Mouse (Mus musculus): ENCODE measurements at regions not wholly inside any gene's neighbourhood (a gene's known extent, or its start where the extent isn't known, plus 50 kb on each side); places are given as distances from the start of the nearest gene placed in this dataset.

DNA sequence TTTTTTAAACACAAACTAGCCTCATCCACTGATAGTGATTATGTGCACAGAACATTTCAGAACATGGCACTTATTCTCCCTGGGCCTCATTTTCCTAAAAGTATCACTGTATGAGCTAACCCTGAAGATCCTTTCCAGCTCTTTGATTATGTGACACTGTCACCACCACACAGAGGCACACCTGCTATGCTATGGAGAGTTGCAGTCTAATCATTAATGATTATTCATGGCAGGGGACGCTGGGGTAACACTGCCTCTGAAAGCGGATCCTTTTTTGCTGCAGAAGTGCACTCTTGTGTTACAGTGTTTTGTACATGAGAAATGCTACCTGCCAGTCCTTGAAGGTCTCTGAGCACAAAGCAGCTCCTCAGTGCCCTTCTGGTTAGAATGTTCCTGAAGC is 615.3 kb upstream of the Fbxo33 start:
- DNase-seq (ENCODE audit: low spot score): no peak

DNA sequence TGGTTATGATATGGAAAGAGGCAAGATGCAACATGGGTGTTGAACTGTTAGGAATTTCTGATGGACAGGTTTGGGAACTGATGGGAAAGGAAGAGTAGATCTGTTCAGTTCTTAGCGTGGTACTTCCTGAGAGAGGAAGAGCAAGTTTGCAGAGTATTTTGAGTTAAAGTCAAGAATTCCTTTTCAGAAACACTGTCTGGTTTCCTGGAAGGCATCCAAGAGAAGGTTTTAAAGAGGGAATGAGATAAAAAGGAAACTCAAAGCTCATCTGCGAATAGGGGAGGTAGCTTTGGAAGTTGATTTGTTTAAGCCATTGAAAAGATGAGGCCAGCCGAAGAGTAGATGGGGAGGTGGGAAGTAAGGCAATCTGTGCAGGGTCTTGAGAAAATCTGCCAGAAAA is 603.4 kb upstream of the Fbxo33 start:
- DNase-seq (ENCODE audit: low spot score): no peak

DNA sequence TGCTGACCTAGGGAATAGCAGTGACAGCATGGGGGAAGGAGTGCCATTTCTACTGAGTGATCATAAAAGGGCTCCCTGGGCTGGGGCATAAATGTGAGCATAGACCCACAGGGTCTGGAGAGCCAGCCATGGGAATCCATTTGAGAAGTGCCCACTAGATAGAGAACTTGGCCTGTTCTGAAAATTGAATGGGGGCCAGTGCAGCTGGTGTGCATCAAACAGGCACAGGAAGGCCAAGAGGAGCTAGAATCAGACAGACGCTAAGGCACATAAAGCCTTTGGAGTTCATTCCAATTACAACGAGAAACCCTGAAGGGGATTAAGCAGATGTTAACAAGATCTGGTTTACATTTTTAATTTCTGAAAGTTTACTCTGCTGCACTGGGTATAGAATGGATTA is 602.9 kb upstream of the Fbxo33 start:
- no peak for DNase-seq (ENCODE audit: low spot score)

DNA sequence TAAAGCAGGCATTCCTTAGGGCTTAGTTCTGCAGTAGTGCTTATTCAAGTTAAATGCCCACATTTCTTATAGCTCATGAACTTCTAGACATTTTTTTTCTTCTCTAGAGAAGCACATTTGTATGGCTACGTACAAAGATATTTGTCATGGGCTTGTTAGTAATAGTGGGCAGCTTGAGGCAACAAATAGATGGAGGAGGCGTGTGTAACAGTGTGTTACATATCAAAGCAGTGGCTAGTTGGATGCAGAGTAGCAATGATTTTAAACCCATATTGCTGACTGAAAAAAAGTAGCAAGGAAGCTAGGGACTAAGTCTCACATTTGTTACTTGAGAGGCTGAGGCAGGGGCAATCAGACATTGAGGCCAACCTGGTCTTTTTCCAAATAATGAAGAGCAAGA is 602.2 kb upstream of the Fbxo33 start:
- DNase-seq (ENCODE audit: low spot score): no peak

DNA sequence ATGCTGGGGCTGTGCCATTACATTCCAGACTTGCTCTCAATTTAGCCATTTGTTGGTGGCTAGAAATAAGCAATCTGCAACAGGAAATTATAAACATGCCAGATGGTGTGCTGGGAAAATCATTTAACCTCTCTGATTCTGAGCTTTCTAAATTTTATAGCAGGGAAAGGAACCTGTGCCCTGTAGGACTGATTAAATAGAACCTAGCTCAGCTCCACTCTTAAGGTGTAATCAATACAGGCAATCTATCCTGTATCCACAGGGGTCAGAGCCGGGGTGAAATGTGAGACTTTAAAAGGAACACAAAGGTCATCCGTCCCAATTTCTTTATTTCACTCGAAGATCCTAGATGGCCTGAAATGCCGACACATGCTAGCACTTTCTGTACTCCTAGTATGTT is 596.4 kb upstream of the Fbxo33 start:
- DNase-seq (ENCODE audit: low spot score): no peak

DNA sequence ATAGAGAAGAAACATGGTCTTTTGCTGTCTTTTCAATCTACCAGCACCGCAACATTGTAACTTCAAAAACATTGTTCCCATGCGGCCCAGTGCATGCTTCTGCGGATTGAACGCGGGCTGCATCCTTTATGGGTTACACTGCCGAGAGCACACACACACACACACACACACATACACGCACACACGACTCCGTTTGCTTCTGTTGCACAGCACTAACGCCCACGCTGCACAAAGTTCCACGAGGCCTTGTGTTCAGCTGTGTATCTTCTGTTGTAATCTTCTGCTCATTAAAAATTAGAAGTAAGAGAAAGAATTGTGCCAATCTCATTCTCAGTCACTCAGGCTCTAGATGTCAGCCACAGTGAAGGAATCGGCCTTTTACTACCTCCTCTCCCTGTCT is 594.8 kb upstream of the Fbxo33 start:
- no peak for DNase-seq (ENCODE audit: low spot score)

DNA sequence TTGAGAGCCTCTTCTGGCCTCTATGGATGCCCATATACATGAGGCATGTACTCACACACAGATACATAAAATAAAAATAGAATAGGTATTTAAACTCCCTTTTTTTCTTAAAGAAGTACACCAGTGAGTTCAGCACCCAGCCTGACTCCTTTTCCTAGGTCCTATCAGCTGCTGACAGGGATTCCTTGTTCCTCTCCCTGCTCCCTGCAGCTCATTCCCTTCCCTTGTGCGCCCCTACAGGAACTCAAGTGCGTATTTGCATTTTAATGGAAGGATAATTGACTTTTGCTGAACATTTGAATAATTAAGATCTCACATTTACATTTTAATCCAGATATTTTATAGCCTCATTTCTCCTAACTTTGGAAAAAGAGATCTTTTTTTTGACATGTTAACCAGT is 589.7 kb upstream of the Fbxo33 start:
- no peak for DNase-seq (ENCODE audit: low spot score)

DNA sequence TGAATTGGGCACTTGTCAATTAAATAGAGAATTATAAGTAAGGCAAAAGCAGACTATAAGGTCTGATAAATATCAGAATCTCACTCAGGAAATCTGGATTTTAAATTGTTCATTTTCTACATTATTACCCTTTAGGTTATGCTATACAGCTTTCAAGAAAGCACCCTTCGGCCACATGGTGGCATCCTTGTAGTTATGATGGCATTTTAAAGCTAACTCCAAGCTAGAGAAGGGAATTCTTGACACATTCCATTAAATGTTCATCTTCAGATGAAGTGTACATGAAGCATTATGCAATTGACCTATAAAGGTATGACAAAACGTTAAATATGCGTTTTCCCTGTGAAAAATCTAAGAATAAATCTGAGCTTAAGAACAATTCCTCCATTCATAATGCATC is 578.5 kb upstream of the Fbxo33 start:
- no peak for DNase-seq (ENCODE audit: low spot score)

DNA sequence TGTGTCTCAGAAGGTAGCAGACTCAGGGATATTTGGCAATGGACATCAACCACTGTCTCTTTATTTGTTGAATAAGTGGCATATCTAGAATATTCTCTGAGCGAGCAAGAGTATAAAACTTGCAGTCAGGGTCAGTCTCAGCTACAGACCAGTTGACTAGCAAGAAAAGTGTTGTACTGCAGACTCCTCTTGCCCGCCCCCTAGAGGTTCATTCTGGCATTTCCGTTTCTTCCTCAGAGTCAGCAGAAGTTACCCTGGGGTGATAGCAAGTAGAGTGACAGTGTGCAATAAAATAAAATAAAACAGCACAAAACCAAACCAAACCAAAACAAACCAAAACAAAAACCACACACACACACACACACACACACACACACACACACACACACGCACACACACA is 571.9 kb upstream of the Fbxo33 start:
- DNase-seq (ENCODE audit: low spot score): no peak

DNA sequence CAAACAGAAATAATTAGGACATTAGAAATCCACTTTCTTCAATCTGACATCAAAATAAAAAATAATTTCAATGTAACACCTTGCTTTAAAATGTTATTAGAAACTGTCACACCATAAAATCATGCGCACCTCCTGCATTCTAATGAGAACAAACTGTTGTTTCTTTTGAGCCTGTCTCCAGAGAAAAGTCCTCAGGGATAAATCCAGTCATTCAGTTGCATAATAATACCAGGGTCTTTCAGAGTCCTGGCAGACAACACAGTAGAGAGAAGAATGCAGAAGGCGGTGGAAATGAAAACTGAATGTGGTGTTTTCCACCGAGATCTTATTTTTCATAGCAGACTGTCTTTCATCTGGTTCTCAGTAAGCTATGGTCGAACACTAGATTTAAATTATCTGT is 567.3 kb upstream of the Fbxo33 start:
- DNase-seq (ENCODE audit: low spot score): no peak

DNA sequence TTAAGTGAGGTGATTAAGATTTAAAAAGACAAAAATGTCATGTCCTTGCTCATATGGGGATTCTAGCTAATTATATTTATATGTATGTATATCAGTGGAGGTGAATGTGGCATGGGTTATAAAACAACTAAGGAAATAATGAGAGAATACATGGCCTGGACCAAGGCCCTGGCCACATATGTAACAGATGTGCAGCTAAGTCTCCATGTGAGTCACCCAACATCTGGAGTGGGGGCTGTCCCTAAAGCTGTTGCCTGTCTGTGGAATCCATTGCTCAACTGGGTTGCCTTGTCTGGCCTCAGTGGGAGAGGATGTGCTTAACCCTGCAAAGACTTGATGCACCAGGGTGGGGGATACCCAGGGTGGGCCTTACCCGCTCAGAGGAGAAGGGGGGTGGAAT is 551.5 kb upstream of the Fbxo33 start:
- no peak for DNase-seq (ENCODE audit: low spot score)

DNA sequence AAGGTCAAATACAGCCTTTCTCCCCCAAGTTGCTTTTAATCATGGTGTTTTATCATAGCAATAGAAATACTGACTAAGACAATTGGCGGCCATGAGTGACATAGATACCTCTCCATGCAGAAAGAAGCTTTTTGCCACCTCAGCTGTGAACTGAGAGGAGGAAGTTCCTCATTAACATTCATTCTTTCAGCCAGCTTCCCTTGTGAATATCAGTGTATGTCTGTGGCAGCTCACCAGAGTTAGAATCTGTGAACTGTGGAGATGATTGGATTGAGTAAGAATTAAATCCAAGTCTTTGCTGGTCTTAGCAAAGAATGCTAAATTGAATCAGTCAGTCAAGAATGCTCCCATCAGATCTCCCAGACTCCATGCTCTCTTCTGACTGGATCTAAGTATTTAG is 542.7 kb upstream of the Fbxo33 start:
- no peak for DNase-seq (ENCODE audit: low spot score)

DNA sequence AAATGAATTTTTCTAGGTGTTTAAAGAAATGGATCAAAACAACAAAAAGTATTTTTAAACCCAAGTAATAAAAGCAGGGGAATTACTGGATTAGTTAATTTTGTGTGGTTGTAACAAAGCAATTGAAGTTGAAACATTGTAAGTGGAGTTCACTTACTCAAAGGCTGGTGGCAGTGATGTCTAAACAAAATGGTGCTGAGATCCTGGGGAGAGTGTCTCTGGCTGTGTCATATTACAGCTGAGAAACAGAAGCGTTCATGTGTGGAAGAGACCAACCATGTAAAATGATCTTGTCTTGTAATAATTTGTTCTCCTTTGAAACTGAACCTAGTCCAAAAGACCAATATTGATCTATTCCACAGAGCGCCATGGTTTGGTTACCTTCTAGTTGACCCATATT is 525.2 kb upstream of the Fbxo33 start:
- DNase-seq (ENCODE audit: low spot score): no peak

DNA sequence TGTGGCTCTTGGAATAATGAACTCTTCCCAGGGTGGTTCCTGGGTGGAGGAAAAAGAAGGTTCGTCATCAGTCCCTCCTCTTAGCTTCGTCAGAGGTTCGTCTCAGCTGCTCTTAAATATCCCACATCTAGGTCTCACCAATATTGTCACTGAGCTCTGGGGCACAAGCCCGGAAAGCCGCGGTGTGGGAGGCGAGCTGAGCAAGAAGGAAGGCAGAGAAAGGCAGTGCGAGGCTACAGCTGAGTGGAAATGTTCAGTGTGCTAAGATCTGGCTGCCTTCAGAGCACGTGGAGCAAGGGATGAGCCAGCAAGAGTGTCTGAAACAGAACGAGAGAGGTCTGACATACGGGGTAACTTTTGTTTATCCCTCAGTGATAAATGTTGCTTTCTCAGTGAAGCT is 523.7 kb upstream of the Fbxo33 start:
- no peak for DNase-seq (ENCODE audit: low spot score)

DNA sequence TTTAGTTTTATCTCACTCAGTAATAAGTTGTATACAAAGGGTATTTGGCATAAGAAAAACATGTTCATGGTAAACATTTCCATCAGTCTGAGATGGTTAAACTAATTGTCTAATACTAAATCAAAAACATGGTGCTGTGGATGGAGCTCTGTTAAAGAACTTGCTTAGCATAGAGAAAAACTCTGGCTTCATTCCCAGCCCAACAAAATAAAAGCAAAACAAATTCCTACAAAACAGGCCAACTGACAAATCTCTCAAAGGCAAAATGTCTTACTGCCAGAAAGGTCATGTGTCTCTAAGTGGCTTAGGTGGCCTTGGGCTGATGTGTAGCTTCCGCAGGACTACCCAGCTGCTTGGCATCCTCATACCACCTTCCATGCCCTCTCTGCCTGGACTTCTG is 505.4 kb upstream of the Fbxo33 start:
- no peak for DNase-seq (ENCODE audit: low spot score)

DNA sequence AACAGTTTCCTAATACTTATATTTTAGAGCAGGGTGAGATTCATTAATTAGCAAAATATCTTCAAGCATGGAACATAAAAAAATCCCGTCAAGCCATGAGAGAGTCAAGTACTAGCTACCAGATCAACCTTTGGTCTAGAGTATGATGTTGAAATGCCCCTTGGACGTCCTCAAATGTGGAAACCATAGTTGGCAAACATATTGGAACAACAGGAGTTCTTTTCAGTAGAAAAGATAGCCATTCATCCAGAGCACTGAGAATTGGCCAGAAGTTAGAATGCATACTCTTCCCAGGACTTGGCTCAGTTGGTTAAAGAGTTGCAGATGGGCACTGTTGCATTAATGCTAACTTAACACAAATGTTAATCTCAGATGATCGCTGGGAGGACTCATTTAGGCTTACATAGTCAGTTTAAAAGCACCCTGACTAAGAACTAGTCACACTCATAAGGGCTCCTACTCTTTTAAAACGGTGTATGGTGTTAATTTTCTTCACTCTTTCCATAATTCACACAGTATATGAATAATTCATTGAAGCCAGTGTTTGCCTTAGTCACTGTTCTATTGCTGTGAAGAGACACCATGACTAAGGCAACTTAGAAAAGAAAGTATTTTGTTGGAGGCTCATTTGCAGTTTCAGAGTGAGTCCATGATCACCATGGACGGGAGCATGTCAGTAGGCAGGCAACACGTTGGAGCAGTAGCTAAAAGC is 503.1 kb upstream of the Fbxo33 start:
- no peak for DNase-seq (ENCODE audit: low spot score)

DNA sequence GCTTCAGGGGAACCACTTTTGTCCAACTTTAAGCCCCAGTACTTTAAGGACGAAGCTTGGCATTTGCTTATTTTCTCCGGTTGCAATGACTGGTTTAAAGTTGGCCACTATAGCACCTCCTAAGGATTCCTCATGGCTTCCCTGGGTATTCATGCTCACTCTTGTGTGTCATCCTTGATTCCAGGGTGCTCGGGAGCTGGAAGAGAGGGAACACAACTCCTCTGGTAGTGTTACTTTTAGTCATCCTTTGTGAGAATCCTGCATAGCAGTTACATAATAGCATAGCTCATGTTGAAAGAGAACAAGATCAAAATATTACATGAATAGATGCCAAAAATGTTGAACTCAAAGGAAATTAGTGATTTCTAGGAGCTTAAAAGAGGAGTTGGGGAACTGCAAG is 493.7 kb upstream of the Fbxo33 start:
- no peak for DNase-seq (ENCODE audit: low spot score)

DNA sequence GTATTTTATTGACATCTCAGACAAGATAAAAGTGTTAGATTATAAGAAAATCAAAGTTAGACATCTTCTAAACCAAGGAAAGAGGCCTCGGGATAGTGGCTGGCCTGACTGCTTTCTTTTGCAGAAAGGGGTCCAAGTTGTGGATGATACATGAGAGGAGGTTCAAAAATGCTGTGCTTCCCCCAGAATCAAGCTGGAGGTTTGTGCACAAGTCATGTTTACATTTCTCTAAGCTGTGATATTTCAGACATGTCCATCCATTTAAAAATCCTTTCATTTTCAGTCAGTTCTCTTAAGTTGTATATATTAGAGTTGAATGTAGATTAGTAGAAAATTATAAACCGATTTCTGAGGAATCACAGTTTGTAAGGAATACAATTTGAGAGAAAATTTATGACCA is 463.7 kb upstream of the Fbxo33 start:
- DNase-seq (ENCODE audit: low spot score): no peak

DNA sequence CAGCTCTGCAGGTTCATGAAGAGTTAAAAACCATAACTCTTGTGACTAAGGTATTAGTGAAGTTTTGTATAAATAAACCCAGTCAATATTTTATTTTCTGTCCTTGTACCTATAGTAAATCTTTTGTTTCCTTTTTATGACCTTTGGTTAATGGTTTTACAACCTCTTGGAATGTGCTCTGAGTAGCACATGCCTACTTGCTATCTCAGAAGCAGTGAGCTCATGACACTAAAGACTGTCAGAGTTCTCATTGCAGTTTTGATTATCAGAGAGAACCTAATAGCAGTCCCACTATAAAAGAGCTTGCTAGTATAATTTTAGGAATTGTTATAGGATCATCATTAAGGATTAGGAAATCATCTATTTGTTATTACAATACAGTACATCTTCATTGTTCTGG is 443.6 kb upstream of the Fbxo33 start:
- DNase-seq (ENCODE audit: low spot score): no peak

DNA sequence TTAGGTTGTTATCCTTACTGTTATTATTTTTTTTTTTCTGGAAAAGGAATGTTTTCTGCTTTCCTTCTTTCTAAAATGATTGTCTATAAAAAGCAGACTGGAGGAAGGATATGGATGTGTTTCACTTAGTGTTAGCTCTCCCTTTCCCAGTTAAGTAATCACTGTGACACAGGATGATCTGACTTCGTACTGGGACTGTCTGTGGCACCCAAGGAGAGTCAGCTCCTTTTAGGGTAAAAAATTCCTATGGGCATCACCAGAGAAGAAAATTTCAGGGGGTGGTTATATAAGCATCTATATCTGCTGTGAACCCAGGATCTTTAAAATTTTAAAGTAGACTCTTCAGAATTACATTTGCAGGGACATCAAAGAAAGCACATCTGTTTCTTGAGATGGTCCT is 411.2 kb upstream of the Fbxo33 start:
- DNase-seq (ENCODE audit: low spot score): no peak

DNA sequence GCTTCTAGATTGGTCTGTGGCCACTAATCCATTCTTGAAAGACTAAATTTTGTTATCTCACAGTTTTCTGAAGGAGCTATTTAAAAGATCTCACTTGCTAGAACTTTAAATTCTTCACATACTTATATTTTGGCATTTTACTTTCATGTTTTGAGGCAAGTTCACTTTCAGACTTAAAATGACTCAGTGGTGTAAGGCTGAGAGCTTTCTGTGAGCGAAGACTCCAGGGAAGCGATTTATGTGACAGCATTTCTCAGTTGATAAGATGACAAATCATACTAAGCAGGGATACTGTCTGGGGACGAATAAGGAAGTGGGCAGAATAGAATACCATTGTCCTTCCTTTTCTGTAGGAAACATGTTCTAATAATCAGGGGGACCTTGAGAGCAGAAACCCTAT is 403.6 kb upstream of the Fbxo33 start:
- no peak for DNase-seq (ENCODE audit: low spot score)

DNA sequence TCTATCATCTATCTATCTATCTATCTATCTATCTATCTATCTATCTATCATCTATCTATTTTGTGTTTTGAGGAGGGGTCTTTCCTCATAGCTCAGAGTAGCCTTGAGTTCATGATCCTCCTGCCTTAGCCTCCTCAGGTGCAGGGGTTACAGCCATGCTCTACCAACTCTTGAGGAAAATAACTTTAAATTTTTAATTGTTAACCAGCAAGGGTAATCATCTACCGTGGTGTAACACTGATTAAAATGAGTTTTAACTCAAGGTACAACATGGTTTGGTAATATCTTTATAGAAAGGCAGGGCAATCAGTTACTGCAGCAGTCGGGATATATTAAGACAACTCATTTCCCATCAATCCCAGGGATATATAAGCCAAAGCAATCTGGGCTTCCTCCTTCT is 401.6 kb upstream of the Fbxo33 start:
- no peak for DNase-seq (ENCODE audit: low spot score)

DNA sequence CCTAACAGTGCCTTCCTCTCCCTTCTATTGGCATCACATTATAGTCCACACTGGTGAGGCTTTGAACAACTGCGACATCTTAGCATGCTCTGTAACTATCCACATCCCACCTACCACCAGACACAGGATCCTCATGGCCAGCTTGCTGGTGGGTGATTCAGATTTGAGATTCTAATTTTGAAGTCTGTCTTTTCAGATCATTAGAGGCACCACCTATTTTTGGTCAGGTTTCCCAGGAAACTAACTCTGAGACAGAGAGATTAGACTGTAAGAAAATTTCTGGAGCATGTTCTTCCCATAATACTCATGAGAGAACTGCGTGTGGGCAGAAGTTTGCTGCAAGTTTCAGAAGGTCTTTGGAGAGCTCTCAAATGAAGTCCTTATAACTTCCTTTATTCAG is 400.8 kb upstream of the Fbxo33 start:
- no peak for DNase-seq (ENCODE audit: low spot score)

DNA sequence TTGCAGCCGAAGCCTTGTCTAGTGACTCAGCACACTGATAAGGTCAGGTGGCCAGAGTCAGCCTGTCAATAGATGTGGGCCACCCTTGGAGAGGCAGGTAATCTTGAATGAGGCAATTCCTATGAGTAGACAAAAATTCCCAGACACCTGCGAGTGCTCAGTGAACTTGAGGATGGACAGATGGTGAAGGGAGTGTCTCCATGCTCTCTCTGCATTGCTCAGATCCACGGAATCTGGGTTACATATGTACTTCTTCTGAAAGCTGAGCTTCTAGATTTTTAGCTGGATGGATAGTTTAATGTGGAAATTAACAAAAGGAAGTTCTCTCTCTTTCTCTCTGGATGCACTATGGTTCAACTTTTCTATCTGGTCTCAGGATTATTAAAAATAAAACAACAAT is 396.6 kb upstream of the Fbxo33 start:
- no peak for DNase-seq (ENCODE audit: low spot score)

DNA sequence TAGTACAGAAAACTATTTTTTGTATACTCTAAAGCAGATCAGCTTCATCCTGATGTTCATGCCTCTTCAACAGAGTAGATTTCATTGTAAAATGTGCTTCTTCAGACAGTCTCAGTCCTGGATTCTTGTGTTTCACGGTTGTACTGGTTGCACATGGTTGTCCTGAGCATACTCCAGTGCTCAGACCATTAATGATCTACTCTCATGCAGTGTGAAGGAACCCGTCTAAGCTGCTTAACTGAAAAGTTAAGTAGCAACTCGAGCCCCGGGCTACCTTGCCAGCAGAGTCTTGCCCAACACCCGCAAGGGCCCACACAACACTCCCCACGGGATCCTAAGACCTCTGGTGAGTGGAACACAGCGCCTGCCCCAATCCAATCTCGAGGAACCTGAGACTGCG is 380.3 kb upstream of the Fbxo33 start:
- DNase-seq (ENCODE audit: low spot score): no peak
